Mouse (Mus musculus) C2C12 (cell line): Measurements from ENCODE around the gene Flrt1. TPM values are rescaled to one million over a fixed set of nuclear protein-coding genes. Genes with fewer than 3 reads are reported as not detected.

Experiments
- H3K27me3 ChIP-seq: one replicate; pipeline ENCODE4 v1.6.1; 2011; ENCODE audit not compliant: control insufficient read depth, insufficient read depth, insufficient read length
- H3K36me3 ChIP-seq: one replicate; pipeline ENCODE4 v1.6.1; 2011; ENCODE audit not compliant: control insufficient read depth, insufficient read depth
- H3K4me3 ChIP-seq: one replicate; pipeline ENCODE4 v1.5.1; 2011; ENCODE audit warnings: mild to moderate bottlenecking, control low read depth; ENCODE audit not compliant: poor library complexity, insufficient read depth, severe bottlenecking
- H3K79me2 ChIP-seq: one replicate; pipeline ENCODE4 v1.6.1; 2011; ENCODE audit not compliant: control insufficient read depth, insufficient read depth
- H3K79me3 ChIP-seq: one replicate; pipeline ENCODE4 v1.6.1; 2011; ENCODE audit warnings: low read depth, control low read depth
- H3ac ChIP-seq: one replicate; pipeline ENCODE3; 2011; ENCODE audit warnings: low read depth; ENCODE audit not compliant: control insufficient read depth, insufficient read length
- CEBPB ChIP-seq: IDR thresholded peaks from one replicate; pipeline ENCODE4 v1.6.1; 2011; ENCODE audit warnings: low read depth, mild to moderate bottlenecking, control low read depth, moderate library complexity
- CTCF ChIP-seq: IDR thresholded peaks from one replicate; pipeline ENCODE4 v1.5.1; 2011; ENCODE audit not compliant: control insufficient read depth, insufficient read depth, insufficient read length
- FOSL1 ChIP-seq: IDR thresholded peaks from one replicate; pipeline ENCODE4 v1.8.0; 2011; ENCODE audit warnings: mild to moderate bottlenecking, low read length; ENCODE audit not compliant: poor library complexity, insufficient read depth, severe bottlenecking
- MAX ChIP-seq: IDR thresholded peaks from one replicate; pipeline ENCODE4 v1.6.1; 2011; ENCODE audit warnings: mild to moderate bottlenecking, control low read depth
- MYOD1 ChIP-seq: IDR thresholded peaks from one replicate; pipeline ENCODE4 v1.6.1; 2011; ENCODE audit warnings: low read depth; ENCODE audit not compliant: control insufficient read depth, insufficient read length
- MYOG ChIP-seq: IDR thresholded peaks from one replicate; pipeline ENCODE4 v1.6.1; 2011; ENCODE audit not compliant: control insufficient read depth, insufficient read length; ENCODE audit errors: extremely low read depth
- USF1 ChIP-seq: IDR thresholded peaks from one replicate; pipeline ENCODE4 v1.6.1; 2011; ENCODE audit warnings: low read depth, mild to moderate bottlenecking, control low read depth, moderate library complexity
- polyA plus RNA-seq: library from polyadenylated mRNA; unstranded; fragments of >200 nt; fragmentation: generic; extraction: Trizol; gene quantifications from one replicate; pipeline ENCODE4 v1.2.1, GENCODE M21; 2012; ENCODE audit warnings: missing spikeins

The Flrt1 gene
- polyA plus RNA-seq, 1 experiment, result 0.08 TPM

GRCm38 (mm10) chr19:7138327-7138726 is 32.8 kb upstream of the Flrt1 start:
- Histone ChIP-seq H3ac (no peak overlapping the region), H3K27me3 (no peaks in the 10 kb centered on the region), H3K79me3 (no peaks in the 10 kb centered on the region), H3K79me2 (no peaks in the 10 kb centered on the region), H3K36me3 (no peaks in the 10 kb centered on the region), H3K4me3 (no peak overlapping the region)
- no peak for TF ChIP-seq USF1
- TF ChIP-seq CEBPB, result no peak
- TF ChIP-seq CTCF, result no peak
- no peak for TF ChIP-seq MYOD1

GRCm38 (mm10) chr19:7136714-7137498 is 31.4 kb upstream of the Flrt1 start:
- no peak overlapping the region for H3K4me3 ChIP-seq
- no peaks in the 10 kb centered on the region for H3K36me3 ChIP-seq
- H3K27me3 ChIP-seq, result no peaks in the 10 kb centered on the region
- no peaks in the 10 kb centered on the region for H3K79me3 ChIP-seq
- H3ac ChIP-seq, result no peak overlapping the region
- no peaks in the 10 kb centered on the region for H3K79me2 ChIP-seq
- no peak for TF ChIP-seq CTCF
- TF ChIP-seq USF1, result no peak
- no peak for TF ChIP-seq MAX
- no peak for TF ChIP-seq MYOD1
- TF ChIP-seq CEBPB, result no peak
- TF ChIP-seq MYOG, result no peak
- TF ChIP-seq FOSL1, result no peak

- TF ChIP-seq MYOD1, result no peak
- no peak for TF ChIP-seq MAX
- TF ChIP-seq USF1, result no peak
- TF ChIP-seq CEBPB, result no peak
- TF ChIP-seq FOSL1, result no peak
- no peak for TF ChIP-seq MYOG
- no peak for TF ChIP-seq CTCF
- no peaks in the 10 kb centered on the region for H3K27me3 ChIP-seq
- H3ac ChIP-seq, result no peak overlapping the region
These were observed 30.5 kb upstream of the Flrt1 start for GRCm38 (mm10) chr19:7136016-7136415.

GRCm38 (mm10) chr19:7135525-7135924 is 30.0 kb upstream of the Flrt1 start:
- Histone ChIP-seq H3K27me3 (no peaks in the 10 kb centered on the region), H3K4me3 (no peak overlapping the region), H3K79me3 (no peaks in the 10 kb centered on the region), H3ac (no peak overlapping the region), H3K79me2 (no peaks in the 10 kb centered on the region), H3K36me3 (no peaks in the 10 kb centered on the region)
- TF ChIP-seq MAX (no peak), USF1 (no peak), MYOG (no peak), FOSL1 (no peak), CEBPB (no peak), CTCF (no peak), MYOD1 (no peak)

More at GRCm38 (mm10) chr19:7136016-7136415, 30.5 kb upstream of the Flrt1 start:
- H3K4me3 ChIP-seq, result no peak overlapping the region
- H3K36me3 ChIP-seq, result no peaks in the 10 kb centered on the region
- no peaks in the 10 kb centered on the region for H3K79me2 ChIP-seq
- H3K79me3 ChIP-seq, result no peaks in the 10 kb centered on the region

- H3K36me3 ChIP-seq, result no peaks in the 10 kb centered on the region
- no peak for TF ChIP-seq USF1
- TF ChIP-seq MYOG, result no peak
- TF ChIP-seq FOSL1, result no peak
- no peak for TF ChIP-seq CEBPB
- no peak for TF ChIP-seq MAX
- TF ChIP-seq MYOD1, result no peak
- no peak for TF ChIP-seq CTCF
- no peak overlapping the region for H3ac ChIP-seq
- H3K79me3 ChIP-seq, result no peaks in the 10 kb centered on the region
- H3K27me3 ChIP-seq, result no peaks in the 10 kb centered on the region
- no peaks in the 10 kb centered on the region for H3K79me2 ChIP-seq
- H3K4me3 ChIP-seq, result no peak overlapping the region
These were observed 29.1 kb upstream of the Flrt1 start for GRCm38 (mm10) chr19:7134631-7135091.
